Mouse (Mus musculus): ENCODE results near the gene Tmem273.

DNA sequence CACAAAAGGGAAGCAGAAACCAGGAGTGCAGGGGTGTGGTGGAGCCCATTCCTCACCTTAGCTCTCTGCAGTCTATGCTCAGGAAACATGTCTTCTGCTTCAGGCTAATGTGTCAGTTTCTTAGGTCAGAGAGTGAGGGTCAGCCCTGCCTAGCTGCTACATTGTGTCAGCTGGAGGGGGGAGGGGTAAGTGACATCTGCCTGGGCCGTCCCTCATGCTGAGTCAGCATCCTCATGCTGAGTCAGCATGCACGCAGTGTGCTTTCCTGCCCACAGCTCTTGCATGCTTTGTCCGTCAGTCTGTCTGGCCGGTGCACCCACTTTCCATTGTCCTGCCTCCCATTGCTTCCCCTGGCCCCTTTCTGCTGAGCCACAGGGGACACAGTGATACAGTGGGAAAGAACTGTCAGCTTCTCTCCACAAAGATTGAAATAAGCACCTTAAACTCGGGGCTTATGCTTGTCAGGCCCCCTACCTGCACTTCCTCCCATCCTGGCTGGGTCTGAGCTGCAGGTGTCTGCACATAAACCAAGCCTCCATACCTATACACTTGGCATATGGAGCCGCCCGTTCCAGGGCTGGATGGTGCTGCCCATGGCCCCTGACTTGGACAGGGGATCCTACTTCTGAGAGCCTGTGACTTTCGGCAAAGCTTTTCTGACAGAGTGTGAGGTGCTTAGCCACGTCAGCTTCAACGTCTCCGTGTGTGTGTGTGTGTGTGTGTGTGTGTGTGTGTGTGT lies 74.2 kb downstream of the Tmem273 start:
- TF ChIP-seq CTCF (IDR thresholded peaks at IDR 0.05; ENCODE audit: borderline replicate concordance, insufficient read depth, low read depth, low read length) = no peak
- no peak for TF ChIP-seq POLR2A (IDR thresholded peaks at IDR 0.05; ENCODE audit: borderline replicate concordance, insufficient read depth, low read length)
